Comparison of ENCODE assay signal across 32 mouse cellular contexts in the genomic region with DNA sequence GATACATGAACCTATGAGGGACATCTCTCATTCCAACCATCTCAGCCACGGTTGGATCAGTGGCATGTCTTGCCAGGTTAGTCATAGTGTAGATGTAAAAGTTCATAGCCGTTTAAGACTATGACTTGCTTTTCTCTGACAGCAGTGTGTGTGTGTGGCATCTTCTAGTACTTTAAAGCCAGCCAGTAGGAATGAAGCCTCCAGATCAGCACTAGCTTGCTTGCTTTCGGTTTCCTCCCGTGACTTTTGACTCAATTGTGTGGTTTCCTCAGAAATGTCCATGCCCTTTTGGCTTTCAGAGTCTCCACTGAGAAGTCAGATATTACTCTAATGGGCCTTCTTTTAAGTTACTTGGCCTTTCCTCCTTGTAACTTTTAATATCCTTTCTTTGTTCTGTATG. TPM values are rescaled to one million over a fixed set of nuclear protein-coding genes. Genes with fewer than 3 reads are reported as not detected.
DNase-seq lines count a peak whose midpoint lies in the region; ATAC-seq and TF ChIP-seq lines count a peak whose summit lies in the region.
"Had no signal": no experiment of that assay in that cellular context is flagged by ENCODE, and none has a peak within 500 bp of the region (broad histone marks: within the 10 kb centered on the region; RNA-seq: fewer than 3 reads in every experiment).

No protein-coding gene starts in this region.

- H3K4me3 ChIP-seq in G1E (ENCODE audit: low read depth, low read length), result no peak overlapping the region
- H3K4me3 ChIP-seq: gastrocnemius, adult 2 months; heart, embryonic 12.5 days; heart, embryonic 15.5 days; hindbrain, embryonic 10.5 days; hindbrain, embryonic 13.5 days; intestine, embryonic 15.5 days had no signal

- H3K9me3 ChIP-seq in G1E (replicated peaks), result no peaks in the 10 kb centered on the region
- H3K9me3 ChIP-seq: heart, embryonic 12.5 days; heart, embryonic 15.5 days; hindbrain, embryonic 13.5 days; intestine, embryonic 15.5 days had no signal

- H3K4me1 ChIP-seq in G1E (ENCODE audit: insufficient read depth, low read depth, low read length), result peaks cover 2% of the 10 kb centered on the region; the same call in 1 of the 2 replicates
- H3K4me1 ChIP-seq: heart, embryonic 12.5 days; heart, embryonic 15.5 days; hindbrain, embryonic 10.5 days; hindbrain, embryonic 13.5 days; intestine, embryonic 15.5 days had no signal

- ATAC-seq in G1E (ENCODE audit: extremely low read depth, insufficient number of reproducible peaks, low FRiP score, poor library complexity, severe bottlenecking), result peak; percentile 40
- ATAC-seq in megakaryocyte progenitor cell, adult 5-6 weeks (replicated peaks; ENCODE audit: poor library complexity), result 0 out of 2 replicates have a peak, but pooled peaks have one; percentile 23
- ATAC-seq: forebrain, embryonic 14.5 days; forebrain, postnatal 0 days; hindbrain, embryonic 16.5 days; intestine, embryonic 15.5 days had no signal

- no peaks in the 10 kb centered on the region for H3K36me3 ChIP-seq in G1E (replicated peaks)
- H3K36me3 ChIP-seq: heart, embryonic 12.5 days; heart, embryonic 15.5 days; hindbrain, embryonic 10.5 days; hindbrain, embryonic 13.5 days; intestine, embryonic 15.5 days had no signal

- TF ChIP-seq CTCF in G1E (IDR thresholded peaks at IDR 0.05; ENCODE audit: low read depth, low read length), result no peak

- H3K27me3 ChIP-seq in G1E (ENCODE audit: insufficient read depth, low read length), result no peaks in the 10 kb centered on the region
- H3K27me3 ChIP-seq: heart, embryonic 15.5 days; hindbrain, embryonic 13.5 days; intestine, embryonic 15.5 days had no signal

- intact Hi-C loops in left cerebral cortex, postnatal 25 days (cut with DNase I), result no loop called here
- intact Hi-C loops in heart, postnatal 10 days (cut with DNase I), result no loop called here
- intact Hi-C loops in left cerebral cortex, postnatal 14 days (cut with DNase I), result no loop called here

- DNase-seq in 416B (ENCODE audit: low read depth) (peak; percentile 79), G1E (ENCODE audit: low spot score) (no peak), adipocyte (ENCODE audit: low spot score) (peak; percentile 79)
- DNase-seq in left cerebral cortex, postnatal 25 days (ENCODE audit: low spot score in 2 of 2), result no peak
- DNase-seq in heart, postnatal 10 days, result no peak
- DNase-seq in kidney, adult 11 months, result no peak
- DNase-seq in left cerebral cortex, postnatal 14 days (ENCODE audit: low spot score in 2 of 2), result no peak
- DNase-seq: adrenal gland, adult 8-10 months; adrenal gland, postnatal 25 days; B cell, adult 2 months; cerebellum, adult 11-12 months; cerebellum, adult 8-10 months; cerebellum, postnatal 10 days; cerebellum, postnatal 36 days; forebrain, postnatal 0 days; gastrocnemius, adult 2 months; gastrocnemius, postnatal 14 days; heart, adult 18-20 months; heart, postnatal 14 days had no signal

RNA-seq across cellular contexts. Expression of a gene that starts 10.6 kb away (rescaled TPM):
- 2.6 TPM in 1 of 2 replicates, not detected in the other for total RNA-seq in G1E (2014; fragmentation: Nextera tagmentation)
- 0.87 and 1.9 TPM in 2 replicates for total RNA-seq in G1E (2017)
- not detected in 2 replicates for polyA plus RNA-seq in G1E (2012)
- total RNA-seq in megakaryocyte progenitor cell, adult 5-6 weeks (2015), result 0.29 and 0.37 TPM in 2 replicates
- 0.54 and 0.58 TPM in 2 replicates for total RNA-seq in megakaryocyte progenitor cell, adult 5-6 weeks (2017)
- total RNA-seq in left cerebral cortex, postnatal 25 days (2021), result under 1 TPM; 0.46 to 0.48 TPM
- under 1 TPM in 1 of 2 experiments, not detected in 1; 0.17 TPM for total RNA-seq in heart, postnatal 10 days (2021)
- under 1 TPM in 1 of 2 experiments, not detected in 1; 0.27 TPM for total RNA-seq in left cerebral cortex, postnatal 14 days (2021)
- total RNA-seq: gastrocnemius, adult 2 months had no signal

RNA-seq across cellular contexts. Expression of a gene that starts 10.6 kb away (rescaled TPM):
- 274 and 280 TPM in 2 replicates for total RNA-seq in G1E (2014; fragmentation: Nextera tagmentation)
- total RNA-seq in G1E (2017), result 292 and 317 TPM in 2 replicates
- 120 and 122 TPM in 2 replicates for polyA plus RNA-seq in G1E (2012)
- total RNA-seq in megakaryocyte progenitor cell, adult 5-6 weeks (2015), result 87.8 and 89.5 TPM in 2 replicates
- 51.0 and 57.2 TPM in 2 replicates for total RNA-seq in megakaryocyte progenitor cell, adult 5-6 weeks (2017)
- 10 to 100 TPM; 50.9 to 51.7 TPM for total RNA-seq in left cerebral cortex, postnatal 25 days (2021)
- total RNA-seq in heart, postnatal 10 days (2021), result 10 to 100 TPM; 55.7 to 70.7 TPM
- total RNA-seq in left cerebral cortex, postnatal 14 days (2021), result 10 to 100 TPM; 48.4 to 52.0 TPM

RNA-seq across cellular contexts. Expression of a gene that starts 35.7 kb away (rescaled TPM):
- total RNA-seq in G1E (2014; fragmentation: Nextera tagmentation), result not detected in 2 replicates
- total RNA-seq in G1E (2017), result 0.05 and 0.12 TPM in 2 replicates
- polyA plus RNA-seq in G1E (2012), result not detected in 2 replicates
- total RNA-seq in megakaryocyte progenitor cell, adult 5-6 weeks (2015), result not detected in 2 replicates
- total RNA-seq in megakaryocyte progenitor cell, adult 5-6 weeks (2017), result not detected in 2 replicates
- total RNA-seq in left cerebral cortex, postnatal 25 days (2021), result not detected
- not detected for total RNA-seq in heart, postnatal 10 days (2021)
- total RNA-seq in left cerebral cortex, postnatal 14 days (2021), result not detected
- total RNA-seq: adrenal gland, adult 8-10 months; adrenal gland, postnatal 25 days; forebrain, postnatal 0 days; gastrocnemius, adult 2 months; gastrocnemius, postnatal 14 days; heart, adult 18-20 months; heart, postnatal 14 days had no signal
- polyA plus RNA-seq: brain, embryonic 14.5 days; embryonic facial prominence, embryonic 14.5 days; forebrain, embryonic 11.5 days; forebrain, embryonic 14.5 days; forebrain, postnatal 0 days; frontal cortex, adult 2 months; gonadal fat pad, adult 2 months; heart, embryonic 12.5 days; heart, embryonic 15.5 days; hindbrain, embryonic 10.5 days; hindbrain, embryonic 13.5 days; hindbrain, embryonic 16.5 days; intestine, embryonic 15.5 days had no signal

Comparison
In these comparisons a context has a peak if more than half of its experiments do, and no peak if none do; other contexts are left out.
1. DNase-seq: peak in 416B (single experiment) and adipocyte (single experiment); none in G1E (single experiment), left cerebral cortex, postnatal 25 days (0 of 2), heart, postnatal 10 days (0 of 2), kidney, adult 11 months (single experiment) and left cerebral cortex, postnatal 14 days (0 of 2).